Mouse (Mus musculus) lung, embryonic 14.5 days (tissue): ENCODE measurements around the gene Ahnak. TPM values are rescaled to one million over a fixed set of nuclear protein-coding genes. Genes with fewer than 3 reads are reported as not detected.

Experiments used
- ATAC-seq: fragments of 200-750 bp; cut with Nextera tagmentation; 2 replicates; pipeline ENCODE4 v1.8.0; 2017; ENCODE audit warnings: mild to moderate bottlenecking, moderate TSS enrichment, moderate library complexity; ENCODE audit not compliant: insufficient read depth
- DNase-seq: peaks from one replicate; pipeline ENCODE4 v3.0.0-alpha.2; 2015
- H3K27ac ChIP-seq: fragments of 300-500 bp; sonication (generic); 2 replicates; pipeline ENCODE4 v1.5.1; 2014; ENCODE audit warnings: low read depth, mild to moderate bottlenecking, moderate library complexity
- H3K27me3 ChIP-seq: fragments of 300-500 bp; sonication (generic); 2 replicates; pipeline ENCODE4 v1.6.1; 2014; ENCODE audit warnings: low read length, control low read depth; ENCODE audit not compliant: insufficient read depth
- H3K36me3 ChIP-seq: fragments of 300-500 bp; sonication (generic); 2 replicates; pipeline ENCODE4 v1.6.1; 2014; ENCODE audit warnings: control low read depth; ENCODE audit not compliant: insufficient read depth
- H3K4me1 ChIP-seq: fragments of 300-500 bp; sonication (generic); 2 replicates; pipeline ENCODE4 v1.6.1; 2014; ENCODE audit warnings: antibody characterized with exemption, control low read depth; ENCODE audit not compliant: insufficient read depth
- H3K4me2 ChIP-seq: fragments of 300-500 bp; sonication (generic); 2 replicates; pipeline ENCODE4 v1.6.1; 2014; ENCODE audit warnings: mild to moderate bottlenecking
- H3K4me3 ChIP-seq: fragments of 300-500 bp; sonication (generic); 2 replicates; pipeline ENCODE4 v1.5.1; 2014; ENCODE audit warnings: low read depth, low read length
- H3K9ac ChIP-seq: fragments of 300-500 bp; sonication (generic); 2 replicates; pipeline ENCODE4 v1.6.1; 2014
- H3K9me3 ChIP-seq: fragments of 300-500 bp; sonication (generic); 2 replicates; pipeline ENCODE4 v1.6.1; 2016; ENCODE audit warnings: low read depth, low read length, control low read depth
- CTCF ChIP-seq: IDR thresholded peaks from 2 replicates; pipeline ENCODE4 v1.5.1; 2016; ENCODE audit warnings: antibody characterized with exemption, low read depth
- WGBS: fragments of 180-500 bp; shearing (Covaris S2); extraction: QIAGEN DNeasy Blood & Tissue Kit; methylation state at CpG from one replicate; pipeline ENCODE4 v1.1.7; 2014; 5-methylcytosine and 5-hydroxymethylcytosine counted together
- polyA plus RNA-seq: library from polyadenylated mRNA; unstranded; fragments of >200 nt; fragmentation: Nextera tagmentation; extraction: Ambion mirVana; gene quantifications from 2 replicates; pipeline ENCODE4 v1.2.1, GENCODE M21; 2014

Ahnak gene
- polyA plus RNA-seq, 1 experiment from 2014 or later: 14.9 TPM

- H3K4me3 ChIP-seq: no peak overlapping the region
- no peaks in the 10 kb centered on the region for H3K36me3 ChIP-seq
- peaks cover 8% of the 10 kb centered on the region; the same call in 1 of the 2 replicates for H3K4me1 ChIP-seq
- WGBS: 68% methylated on average over 3 of the region's 3 CpGs
- DNase-seq (no peak), ATAC-seq (no peak)
- no peaks in the 10 kb centered on the region for H3K9me3 ChIP-seq
- H3K9ac ChIP-seq: no peak overlapping the region
- H3K27me3 ChIP-seq: no peaks in the 10 kb centered on the region
- no peak overlapping the region for H3K27ac ChIP-seq
- TF ChIP-seq CTCF: no peak
- no peak overlapping the region for H3K4me2 ChIP-seq
Observed at GRCm38 (mm10) chr19:9063831-9064230, 74.7 kb downstream of the Ahnak start.

DNA sequence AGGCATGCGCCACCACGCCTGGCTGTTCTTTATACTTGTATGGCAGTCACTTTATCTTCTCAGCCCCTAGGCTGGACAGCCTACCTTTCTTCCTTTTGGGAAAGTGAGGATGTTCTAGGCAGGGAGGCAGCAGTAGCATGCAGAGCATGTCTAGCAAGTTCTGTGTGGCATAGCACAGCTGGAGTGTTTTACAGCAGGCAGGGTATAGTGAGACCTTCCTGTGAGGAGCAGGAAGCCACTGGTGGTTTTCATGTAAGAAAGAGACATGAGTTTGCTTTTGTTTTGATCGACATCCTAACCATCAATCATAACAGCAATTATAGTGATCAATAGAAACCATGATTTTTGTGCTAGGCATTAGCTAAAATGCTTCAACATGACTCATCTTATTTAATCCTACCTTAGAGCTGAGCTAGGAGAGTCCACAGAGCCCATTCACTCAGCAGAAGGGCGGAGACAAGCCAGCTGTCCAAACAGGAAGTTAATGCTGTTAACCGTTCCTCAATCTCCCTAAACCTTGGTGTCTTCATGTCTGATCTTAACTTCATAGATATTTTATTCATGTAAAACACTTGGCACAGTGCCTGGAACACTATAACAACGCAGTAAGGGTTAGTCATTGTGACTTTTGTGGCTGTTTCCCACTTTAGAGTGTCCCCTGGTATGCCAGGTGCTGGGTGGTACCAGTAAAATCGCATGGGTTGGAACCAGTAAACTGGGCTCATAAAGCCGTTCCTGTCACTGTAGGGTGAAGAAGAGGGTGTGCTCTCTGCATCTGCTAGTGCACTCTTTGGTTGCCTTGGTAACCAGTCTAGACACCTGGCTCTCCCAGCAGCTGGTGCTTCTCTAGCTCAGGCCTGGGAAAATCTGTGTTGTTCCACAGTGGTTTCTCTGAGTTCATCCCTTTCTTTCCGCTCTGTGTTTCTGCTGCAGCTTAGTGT, 76.8 kb downstream of the Ahnak start:
- peak; percentile 46; the same call in 1 of the 2 replicates for ATAC-seq
- WGBS: 40% methylated on average over 9 of the region's 9 CpGs

DNA sequence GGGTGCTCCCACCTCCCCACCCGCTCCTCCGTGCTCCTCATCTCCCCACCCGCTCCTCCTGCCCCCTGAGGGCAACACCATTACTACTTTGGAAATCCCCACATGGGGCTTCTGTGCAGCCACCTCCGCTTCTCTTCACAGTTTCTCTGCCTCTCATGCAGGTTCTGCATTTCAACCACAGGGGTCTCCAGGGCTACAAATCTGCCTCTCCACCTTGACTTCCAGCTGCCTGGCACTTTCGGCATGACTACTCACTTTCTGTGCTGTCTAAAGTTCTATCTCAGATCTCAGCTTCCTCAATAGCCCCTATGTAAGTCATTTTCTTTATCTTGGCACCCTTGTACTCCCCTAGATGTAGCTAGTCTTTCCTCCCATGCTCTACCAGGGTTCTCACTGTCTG, 78.2 kb downstream of the Ahnak start:
- Histone ChIP-seq H3K36me3 (no peaks in the 10 kb centered on the region), H3K4me1 (peaks cover 34% of the 10 kb centered on the region), H3K9ac (no peak overlapping the region), H3K4me3 (no peak overlapping the region), H3K4me2 (no peak overlapping the region), H3K9me3 (no peaks in the 10 kb centered on the region), H3K27ac (no peak overlapping the region), H3K27me3 (no peaks in the 10 kb centered on the region)
- 81% methylated on average over 5 of the region's 5 CpGs for WGBS
- no peak for TF ChIP-seq CTCF
- no peak for DNase-seq
- ATAC-seq: no peak

More for the DNA sequence above, 76.8 kb downstream of the Ahnak start:
- DNase-seq: peak; percentile 57
- TF ChIP-seq CTCF: no peak
- H3K27me3 ChIP-seq: no peaks in the 10 kb centered on the region
- peaks cover 22% of the 10 kb centered on the region for H3K4me1 ChIP-seq
- H3K9me3 ChIP-seq: no peaks in the 10 kb centered on the region
- no peaks in the 10 kb centered on the region for H3K36me3 ChIP-seq
- no peak overlapping the region for H3K9ac ChIP-seq
- H3K4me2 ChIP-seq: no peak overlapping the region
- peak overlapping the region; percentile 34; the same call in 1 of the 2 replicates for H3K27ac ChIP-seq
- H3K4me3 ChIP-seq: no peak overlapping the region

GRCm38 (mm10) chr19:9069687-9070307, 80.7 kb downstream of the Ahnak start:
- Histone ChIP-seq H3K27ac (peak overlapping the region; percentile 84), H3K4me3 (no peak overlapping the region), H3K36me3 (no peaks in the 10 kb centered on the region), H3K4me2 (no peak overlapping the region), H3K9ac (no peak overlapping the region), H3K27me3 (no peaks in the 10 kb centered on the region), H3K4me1 (peaks cover 41% of the 10 kb centered on the region), H3K9me3 (no peaks in the 10 kb centered on the region)
- WGBS: 25% methylated on average over 8 of the region's 8 CpGs
- ATAC-seq (peak; percentile 52; the same call in 1 of the 2 replicates), DNase-seq (peak; percentile 95)
- no peak for TF ChIP-seq CTCF

DNA sequence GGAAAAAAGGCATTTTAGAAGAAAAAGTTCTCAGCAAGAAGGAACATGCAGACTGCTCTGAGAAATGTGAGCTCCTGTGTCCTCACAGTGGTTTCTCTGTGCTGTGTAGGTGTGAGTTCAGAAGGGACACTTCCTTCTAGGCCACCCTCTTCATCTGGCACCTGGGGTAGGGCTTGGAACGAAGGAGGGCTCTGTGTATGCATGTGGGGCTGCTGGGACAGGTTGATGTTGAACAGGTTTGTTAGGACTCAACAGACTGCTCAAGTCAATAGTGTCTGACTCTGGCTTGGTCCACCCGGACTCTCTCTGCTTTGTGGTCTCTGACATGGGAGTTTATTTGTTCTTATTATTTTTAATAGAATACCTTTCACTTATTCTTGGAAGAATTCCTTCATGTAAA, 81.2 kb downstream of the Ahnak start:
- H3K27me3 ChIP-seq: no peaks in the 10 kb centered on the region
- WGBS: 49% methylated on average over 2 of the region's 2 CpGs
- peaks cover 41% of the 10 kb centered on the region for H3K4me1 ChIP-seq
- DNase-seq (no peak), ATAC-seq (peak; percentile 33; the same call in 1 of the 2 replicates)
- peak overlapping the region; percentile 26; the same call in 1 of the 2 replicates for H3K4me2 ChIP-seq
- no peaks in the 10 kb centered on the region for H3K36me3 ChIP-seq
- no peak overlapping the region for H3K9ac ChIP-seq
- no peak overlapping the region for H3K4me3 ChIP-seq
- no peaks in the 10 kb centered on the region for H3K9me3 ChIP-seq
- peak overlapping the region; percentile 84 for H3K27ac ChIP-seq
- no peak for TF ChIP-seq CTCF

DNA sequence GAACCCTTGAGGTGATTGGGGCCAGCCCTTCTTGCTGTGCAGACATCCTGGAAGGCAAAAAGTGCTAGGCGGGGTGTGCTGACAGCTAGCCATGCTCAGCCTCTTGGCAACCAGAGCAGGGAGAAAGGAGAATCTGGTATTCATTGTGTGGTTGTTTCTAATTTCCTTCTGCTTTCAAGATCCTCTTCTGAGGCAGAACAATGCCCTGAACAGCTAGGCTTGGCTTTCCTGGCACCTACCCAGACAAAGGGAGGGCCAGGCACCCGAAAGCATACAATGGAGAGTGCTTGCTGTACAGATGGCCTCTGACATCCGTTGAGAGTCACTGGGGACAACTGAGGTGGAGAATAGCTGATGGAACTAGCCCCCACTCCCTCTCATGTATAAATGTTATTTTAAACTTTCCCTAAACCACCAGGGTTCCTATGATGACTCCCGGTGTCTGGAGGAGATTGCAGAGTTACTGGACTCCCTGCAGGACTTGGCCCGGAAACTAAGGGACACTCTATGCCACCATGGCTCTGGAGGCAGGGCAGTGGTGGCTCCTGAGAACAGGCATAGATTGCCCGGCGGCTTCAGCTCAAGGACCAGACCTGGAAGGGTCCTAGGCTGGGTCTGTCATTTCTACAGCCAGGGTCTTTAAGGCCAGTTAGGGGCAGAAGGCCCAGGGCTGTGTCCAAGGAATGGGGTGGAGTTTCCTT, 82.5 kb downstream of the Ahnak start:
- Histone ChIP-seq H3K4me3 (no peak overlapping the region), H3K36me3 (no peaks in the 10 kb centered on the region), H3K9ac (no peak overlapping the region), H3K27me3 (no peaks in the 10 kb centered on the region), H3K4me2 (0 out of 2 replicates have a peak overlapping the region, but pooled peaks have one; percentile 0), H3K4me1 (peaks cover 35% of the 10 kb centered on the region), H3K27ac (peak overlapping the region; percentile 84), H3K9me3 (no peaks in the 10 kb centered on the region)
- no peak for TF ChIP-seq CTCF
- DNase-seq (peak; percentile 76), ATAC-seq (peak; percentile 32; the same call in 1 of the 2 replicates)
- 40% methylated on average over 7 of the region's 7 CpGs for WGBS
